ENCODE assay signal across 18 mouse cellular contexts in the genomic region with DNA sequence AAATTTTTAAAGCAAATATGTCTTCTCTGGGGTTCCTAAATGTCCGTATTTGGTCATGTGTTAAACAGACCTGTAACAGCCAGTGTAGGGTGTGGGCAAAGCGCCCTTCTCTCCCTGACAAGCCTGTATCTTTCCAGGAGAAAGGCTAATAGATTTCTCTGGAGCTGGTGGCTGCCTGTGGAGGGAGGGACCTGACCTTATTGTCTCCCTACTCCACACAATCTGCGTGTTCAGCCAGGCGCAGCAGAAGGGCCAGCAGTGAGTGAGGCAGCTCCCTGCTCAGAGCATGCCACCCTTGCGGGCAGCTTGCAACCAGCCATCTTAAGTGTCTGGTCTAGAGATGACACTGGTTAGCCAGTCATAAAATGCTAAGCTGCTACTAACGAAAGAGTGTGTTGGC. TPM values are rescaled to one million over a fixed set of nuclear protein-coding genes. Genes with fewer than 3 reads are reported as not detected.
DNase-seq lines count a peak whose midpoint lies in the region; ATAC-seq and TF ChIP-seq lines count a peak whose summit lies in the region.
"Had no signal": no experiment of that assay in that cellular context is flagged by ENCODE, and none has a peak within 500 bp of the region (broad histone marks: within the 10 kb centered on the region; RNA-seq: fewer than 3 reads in every experiment).

No protein-coding gene starts in this region.

- H3K9me3 ChIP-seq in kidney, postnatal 0 days (replicated peaks; ENCODE audit: low read length) = no peaks in the 10 kb centered on the region
- H3K9me3 ChIP-seq in hindbrain, embryonic 14.5 days (ENCODE audit: control insufficient read depth, low read length) = no peaks in the 10 kb centered on the region
- H3K9me3 ChIP-seq in neural tube, embryonic 14.5 days (ENCODE audit: control insufficient read depth, low read length) = no peaks in the 10 kb centered on the region
- no peaks in the 10 kb centered on the region for H3K9me3 ChIP-seq in stomach, postnatal 0 days (ENCODE audit: control insufficient read depth, low read length)
- H3K9me3 ChIP-seq: heart, embryonic 10.5 days; limb, embryonic 13.5 days; liver, embryonic 15.5 days had no signal

- H3K27ac ChIP-seq in kidney, postnatal 0 days = no peak overlapping the region
- H3K27ac ChIP-seq in hindbrain, embryonic 14.5 days = peak overlapping the region; percentile 67
- H3K27ac ChIP-seq in neural tube, embryonic 14.5 days (ENCODE audit: low read depth, low read length) = no peak overlapping the region
- H3K27ac ChIP-seq in stomach, postnatal 0 days (replicated peaks) = no peak overlapping the region
- H3K27ac ChIP-seq: heart, embryonic 10.5 days; limb, embryonic 13.5 days; liver, embryonic 15.5 days had no signal

- peak; percentile 59; the same call in 1 of the 2 replicates for ATAC-seq in kidney, postnatal 0 days (replicated peaks; ENCODE audit: low FRiP score, low read depth)
- ATAC-seq in hindbrain, embryonic 14.5 days (ENCODE audit: low FRiP score) = peak; percentile 43; the same call in 1 of the 2 replicates
- peak; percentile 56; the same call in 1 of the 2 replicates for ATAC-seq in neural tube, embryonic 14.5 days (ENCODE audit: low read depth)
- no peak for ATAC-seq in stomach, postnatal 0 days (ENCODE audit: low FRiP score, low TSS enrichment)
- ATAC-seq: activated CD4-positive, CD25-positive, alpha-beta regulatory T cell, adult 4 months; intestine, postnatal 0 days had no signal

- H3K9ac ChIP-seq in kidney, postnatal 0 days (ENCODE audit: low read depth, low read length) = no peak overlapping the region
- H3K9ac ChIP-seq in hindbrain, embryonic 14.5 days = no peak overlapping the region
- H3K9ac ChIP-seq in neural tube, embryonic 14.5 days (replicated peaks; ENCODE audit: low read depth, low read length) = no peak overlapping the region
- no peak overlapping the region for H3K9ac ChIP-seq in stomach, postnatal 0 days (ENCODE audit: low read length)
- H3K9ac ChIP-seq: limb, embryonic 13.5 days; liver, embryonic 15.5 days had no signal

- H3K36me3 ChIP-seq in kidney, postnatal 0 days (ENCODE audit: insufficient read depth, low read length) = no peaks in the 10 kb centered on the region
- H3K36me3 ChIP-seq in hindbrain, embryonic 14.5 days (replicated peaks; ENCODE audit: control insufficient read depth, insufficient read depth) = no peaks in the 10 kb centered on the region
- H3K36me3 ChIP-seq in neural tube, embryonic 14.5 days (ENCODE audit: control insufficient read depth, insufficient read depth, low read length) = no peaks in the 10 kb centered on the region
- H3K36me3 ChIP-seq in stomach, postnatal 0 days (ENCODE audit: control insufficient read depth, insufficient read depth, low read length) = no peaks in the 10 kb centered on the region
- H3K36me3 ChIP-seq: heart, embryonic 10.5 days; limb, embryonic 13.5 days; liver, embryonic 15.5 days had no signal

- no peaks in the 10 kb centered on the region for H3K4me1 ChIP-seq in kidney, postnatal 0 days (replicated peaks; ENCODE audit: insufficient read depth, low read length)
- H3K4me1 ChIP-seq in hindbrain, embryonic 14.5 days (replicated peaks; ENCODE audit: control insufficient read depth, insufficient read depth, low read length) = no peaks in the 10 kb centered on the region
- H3K4me1 ChIP-seq in neural tube, embryonic 14.5 days (ENCODE audit: control insufficient read depth, insufficient read depth, low read length) = no peaks in the 10 kb centered on the region
- no peaks in the 10 kb centered on the region for H3K4me1 ChIP-seq in stomach, postnatal 0 days (replicated peaks; ENCODE audit: control insufficient read depth, insufficient read depth)
- H3K4me1 ChIP-seq: heart, embryonic 10.5 days; liver, embryonic 15.5 days had no signal

- peak; percentile 39 for DNase-seq in cerebellum, postnatal 14 days
- DNase-seq in cerebellum, postnatal 4 days (ENCODE audit: low spot score in 2 of 2) = no peak
- peak; percentile 52 for DNase-seq in kidney, postnatal 0 days (ENCODE audit: low spot score)
- no peak for DNase-seq in kidney, adult 11 months
- DNase-seq in hindbrain, embryonic 14.5 days (ENCODE audit: low spot score) = no peak
- DNase-seq in stomach, postnatal 0 days (ENCODE audit: low spot score) = no peak
- no peak for DNase-seq in adrenal gland, postnatal 14 days
- DNase-seq: gastrocnemius, postnatal 25 days; heart, postnatal 14 days; lung, postnatal 10 days; thymus, postnatal 36 days had no signal

- WGBS in kidney, postnatal 0 days = 32% methylated on average over 6 of the region's 6 CpGs
- WGBS in hindbrain, embryonic 14.5 days = 27% methylated on average over 6 of the region's 6 CpGs
- WGBS in neural tube, embryonic 14.5 days = 36% methylated on average over 6 of the region's 6 CpGs
- WGBS in stomach, postnatal 0 days = 54% methylated on average over 6 of the region's 6 CpGs

- no peak for TF ChIP-seq EP300 in stomach, postnatal 0 days (optimal IDR thresholded peaks at IDR 0.05)

- no peaks in the 10 kb centered on the region for H3K27me3 ChIP-seq in kidney, postnatal 0 days (ENCODE audit: insufficient read depth, low read length)
- H3K27me3 ChIP-seq in hindbrain, embryonic 14.5 days (ENCODE audit: control insufficient read depth, insufficient read depth, low read length) = no peaks in the 10 kb centered on the region
- H3K27me3 ChIP-seq in neural tube, embryonic 14.5 days (ENCODE audit: control insufficient read depth, insufficient read depth, low read length) = no peaks in the 10 kb centered on the region
- no peaks in the 10 kb centered on the region for H3K27me3 ChIP-seq in stomach, postnatal 0 days (ENCODE audit: control insufficient read depth, insufficient read depth, low read length)
- H3K27me3 ChIP-seq: limb, embryonic 13.5 days had no signal

- H3K4me2 ChIP-seq in kidney, postnatal 0 days (ENCODE audit: low read length) = no peak overlapping the region
- no peak overlapping the region for H3K4me2 ChIP-seq in hindbrain, embryonic 14.5 days (replicated peaks)
- H3K4me2 ChIP-seq in neural tube, embryonic 14.5 days (ENCODE audit: low read depth, low read length) = no peak overlapping the region
- H3K4me2 ChIP-seq in stomach, postnatal 0 days (replicated peaks; ENCODE audit: low read depth) = no peak overlapping the region
- H3K4me2 ChIP-seq: limb, embryonic 13.5 days; liver, embryonic 15.5 days had no signal

- H3K4me3 ChIP-seq in kidney, postnatal 0 days (replicated peaks; ENCODE audit: low read depth, low read length) = no peak overlapping the region
- H3K4me3 ChIP-seq in hindbrain, embryonic 14.5 days (replicated peaks; ENCODE audit: low read length) = no peak overlapping the region
- H3K4me3 ChIP-seq in neural tube, embryonic 14.5 days (ENCODE audit: low read depth, low read length) = no peak overlapping the region
- no peak overlapping the region for H3K4me3 ChIP-seq in stomach, postnatal 0 days (ENCODE audit: low read depth, low read length)
- H3K4me3 ChIP-seq: heart, embryonic 10.5 days; limb, embryonic 13.5 days; liver, embryonic 15.5 days had no signal

- TF ChIP-seq CTCF in kidney, postnatal 0 days (IDR thresholded peaks at IDR 0.05; ENCODE audit: low read depth) = no peak
- no peak for TF ChIP-seq CTCF in stomach, postnatal 0 days (IDR thresholded peaks at IDR 0.05; ENCODE audit: low read depth)

RNA-seq across cellular contexts. Expression of a gene that starts 5.5 kb away (rescaled TPM):
- polyA plus RNA-seq in kidney, postnatal 0 days (2015; fragmentation: Nextera tagmentation; extraction: Ambion mirVana) = 1.3 and 1.4 TPM in 2 replicates
- 0.08 and 0.27 TPM in 2 replicates for polyA plus RNA-seq in hindbrain, embryonic 14.5 days (2014; fragmentation: Nextera tagmentation; extraction: Ambion mirVana)
- 0.17 and 0.21 TPM in 2 replicates for polyA plus RNA-seq in neural tube, embryonic 14.5 days (2014; fragmentation: Nextera tagmentation; extraction: Ambion mirVana)
- polyA plus RNA-seq in stomach, postnatal 0 days (2015; fragmentation: Nextera tagmentation; extraction: Ambion mirVana) = 0.21 and 0.42 TPM in 2 replicates
- total RNA-seq in adrenal gland, postnatal 14 days (2021) = not detected in 2 replicates
- total RNA-seq: gastrocnemius, postnatal 25 days; megakaryocyte-erythroid progenitor cell, adult 5-6 weeks had no signal
- polyA plus RNA-seq: intestine, postnatal 0 days; limb, embryonic 13.5 days; liver, embryonic 15.5 days had no signal

Comparison
In these comparisons a context has a peak if more than half of its experiments do, and no peak if none do; other contexts are left out.
1. DNase-seq: peak in cerebellum, postnatal 14 days (2 of 2) and kidney, postnatal 0 days (single experiment); none in cerebellum, postnatal 4 days (0 of 2), kidney, adult 11 months (single experiment), hindbrain, embryonic 14.5 days (single experiment), stomach, postnatal 0 days (single experiment) and adrenal gland, postnatal 14 days (single experiment).